Mouse (Mus musculus): ENCODE results near the gene Jam2.

Jam2 gene

DNA sequence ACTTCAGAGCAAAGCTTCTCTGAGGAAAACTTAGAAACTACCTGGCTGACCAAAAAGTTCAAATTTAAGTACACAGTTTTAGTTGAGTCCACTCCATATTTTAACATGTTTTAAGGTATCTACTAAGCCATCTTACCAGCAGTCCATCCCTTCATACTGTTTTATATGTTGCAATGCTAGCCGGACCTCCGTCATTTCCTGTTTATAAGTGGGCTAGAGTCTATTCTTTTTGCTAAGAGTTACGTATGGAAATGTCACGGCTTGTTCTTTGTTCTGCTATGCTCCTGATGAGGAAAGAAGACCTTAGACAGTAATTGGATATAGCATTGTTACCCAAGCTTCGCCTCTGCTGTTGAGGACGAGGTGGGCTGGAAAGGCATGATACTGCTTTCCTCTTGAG, 79.6 kb downstream of the Jam2 start:
- DNase-seq = no peak

DNA sequence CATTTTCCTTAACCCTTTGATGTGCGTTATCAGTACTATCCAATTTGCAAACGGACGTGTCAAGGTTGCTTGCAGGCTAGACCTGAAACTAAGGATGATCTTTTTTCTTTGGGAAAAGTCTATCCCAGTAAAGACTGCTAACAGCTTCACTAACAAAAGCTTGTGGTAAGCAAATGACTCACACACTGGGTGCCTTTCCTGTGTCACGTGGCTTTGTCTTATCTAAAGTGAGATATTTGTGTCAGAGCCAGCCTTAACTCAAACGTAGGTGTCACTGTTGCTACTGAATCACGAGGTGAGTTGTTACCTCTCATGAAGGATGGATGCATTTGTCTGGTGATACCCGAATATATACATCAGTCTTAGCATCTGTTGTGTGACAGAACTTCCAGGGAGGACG, 90.7 kb downstream of the Jam2 start:
- no peak for DNase-seq

DNA sequence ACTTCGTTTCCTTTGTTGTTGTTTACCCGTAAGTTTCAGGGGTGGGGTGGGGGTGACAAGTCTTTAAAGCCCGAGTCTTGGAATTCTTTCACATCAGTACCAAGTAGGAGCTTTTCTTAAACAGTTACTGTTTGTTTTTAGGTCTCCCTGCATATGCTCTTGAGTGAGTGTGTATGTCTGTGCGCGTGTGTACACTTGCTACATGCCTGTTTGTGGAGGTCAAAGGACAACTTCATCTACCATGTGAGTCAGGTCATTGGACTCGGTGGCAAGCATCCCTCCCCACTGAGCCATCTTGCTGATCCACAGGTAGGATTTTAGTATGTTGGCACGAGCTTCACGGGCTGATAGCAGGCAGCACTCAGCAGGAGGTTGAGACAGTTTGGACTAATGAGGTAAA, 99.9 kb downstream of the Jam2 start:
- DNase-seq = no peak

DNA sequence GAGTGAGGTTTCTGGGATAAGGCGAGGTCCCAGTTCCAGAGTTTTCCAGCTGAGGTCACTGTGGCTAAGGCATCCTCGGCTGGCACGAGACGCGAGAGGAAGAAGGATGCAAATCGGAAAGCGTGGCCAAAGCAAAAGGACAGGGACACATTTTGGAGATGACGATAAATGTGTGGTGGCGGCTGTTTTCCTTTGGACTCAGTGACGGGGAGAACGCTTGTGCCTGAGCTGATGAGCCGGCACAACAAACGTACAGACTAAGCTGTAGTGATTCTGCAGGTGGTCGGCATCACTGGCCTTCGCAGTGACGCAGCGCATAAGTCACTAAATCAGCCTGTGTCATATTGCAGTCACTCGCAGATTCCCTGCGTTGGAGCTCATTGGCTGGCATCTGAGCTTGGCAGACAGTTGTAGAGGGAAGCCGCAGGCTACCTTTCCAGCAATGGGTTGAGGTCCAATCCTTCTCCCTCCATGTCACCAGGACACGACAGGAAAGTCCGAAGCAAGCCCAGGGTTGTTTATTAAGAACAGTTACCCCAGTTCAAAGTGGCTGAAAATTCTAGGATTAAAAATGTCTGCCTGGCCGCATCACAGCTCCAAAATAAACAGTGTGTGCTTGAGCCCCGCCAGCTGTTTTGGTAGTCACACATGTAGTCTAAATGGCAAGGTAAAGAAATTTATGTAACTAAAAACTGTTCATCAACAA, 101.2 kb downstream of the Jam2 start:
- DNase-seq = no peak
